Mouse (Mus musculus): ENCODE results near the gene Ifit3.
"Not testable (repeated sequence)": the region's sequence is repeated elsewhere in the genome, so short reads cannot be mapped to it uniquely, and the experiment has no call there.

Ifit3 gene

DNA sequence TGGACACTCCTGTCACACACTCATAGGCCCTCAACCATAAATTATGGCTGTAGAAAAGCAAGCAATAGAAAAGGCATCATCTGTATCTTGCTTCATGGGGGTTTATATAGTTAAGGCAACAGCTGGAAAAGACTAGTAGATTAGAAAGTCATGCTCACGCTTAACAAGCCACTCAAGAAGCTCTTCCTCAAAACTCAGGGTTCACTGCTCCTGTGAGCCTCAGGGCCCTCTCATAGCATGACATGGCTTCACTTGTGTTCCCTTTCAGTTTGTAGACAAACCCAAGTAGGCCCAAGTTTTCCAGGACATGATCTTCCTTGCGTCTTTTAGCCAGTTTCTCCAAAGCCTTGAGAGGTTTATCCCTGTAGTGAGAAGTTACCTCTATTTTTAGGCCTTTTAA is 10.1 kb downstream of the Ifit3 start:
- DNase-seq, result no peak

DNA sequence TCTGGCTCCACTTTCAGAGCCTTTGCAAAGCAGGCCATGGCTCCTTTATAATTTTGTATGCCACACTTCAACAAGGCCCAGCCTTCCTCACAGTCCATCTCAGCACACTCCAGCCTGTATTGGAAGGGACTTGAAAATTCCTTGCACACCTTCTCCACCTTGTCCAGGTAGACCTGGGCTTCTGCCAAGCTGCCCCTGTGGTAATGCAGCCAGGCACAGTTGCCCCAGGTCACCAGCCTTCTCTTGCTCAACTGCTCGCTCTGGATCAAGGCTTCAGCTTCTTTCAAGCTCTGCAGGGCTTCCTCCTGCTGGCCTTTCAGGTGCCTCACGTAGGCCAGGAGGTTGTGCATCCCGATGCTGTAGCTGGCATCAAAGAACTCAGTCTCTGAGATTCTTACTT is 11.2 kb downstream of the Ifit3 start:
- not testable (repeated sequence) for DNase-seq

DNA sequence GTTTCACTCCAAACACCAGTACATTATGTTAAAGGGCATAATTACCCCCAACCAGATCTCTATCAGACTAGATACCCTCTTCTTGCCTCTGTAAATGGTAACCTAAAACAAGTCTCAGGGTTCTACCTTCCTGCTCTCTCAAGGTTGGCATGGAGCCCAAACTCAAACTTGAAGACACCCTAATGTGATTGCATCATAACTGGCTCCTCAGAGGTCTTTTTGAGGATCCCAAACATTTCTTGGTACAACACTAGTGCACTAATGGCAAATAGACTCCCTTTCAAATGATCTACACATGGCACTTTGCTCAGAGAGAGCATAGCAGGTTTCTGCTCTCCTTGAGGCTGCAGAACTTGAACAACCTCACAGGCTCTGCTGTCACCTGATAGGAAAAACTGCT is 13.5 kb downstream of the Ifit3 start:
- no peak for DNase-seq

- DNase-seq, result no peak
Observed at GRCm38 (mm10) chr19:34598341-34598740, 15.0 kb downstream of the Ifit3 start.

DNA sequence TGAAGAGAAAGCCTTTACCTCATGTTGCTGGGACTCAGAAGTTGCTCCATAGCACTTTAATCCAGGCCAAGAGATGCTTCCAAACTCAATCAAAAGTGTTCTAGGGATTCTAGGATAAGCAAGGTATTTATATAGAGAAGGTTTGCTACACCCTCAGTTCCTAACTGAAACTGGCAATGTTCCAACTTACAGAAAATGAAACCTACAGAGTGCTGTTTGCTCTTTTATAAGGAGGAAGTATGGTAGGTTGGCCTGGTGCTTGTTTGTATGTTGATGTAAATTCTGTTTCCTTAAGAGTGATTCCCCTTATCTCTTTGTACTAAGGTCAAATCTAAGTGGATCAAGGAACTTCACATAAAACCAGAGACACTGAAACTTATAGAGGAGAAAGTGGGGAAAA is 15.9 kb downstream of the Ifit3 start:
- DNase-seq, result not testable (repeated sequence)

GRCm38 (mm10) chr19:34601888-34602287 is 18.6 kb downstream of the Ifit3 start, which contains the start of gene Ifit1bl1:
TSS of gene Ifit1bl1 (minus strand) at chr19:34601956.
- not testable (repeated sequence) for DNase-seq

DNA sequence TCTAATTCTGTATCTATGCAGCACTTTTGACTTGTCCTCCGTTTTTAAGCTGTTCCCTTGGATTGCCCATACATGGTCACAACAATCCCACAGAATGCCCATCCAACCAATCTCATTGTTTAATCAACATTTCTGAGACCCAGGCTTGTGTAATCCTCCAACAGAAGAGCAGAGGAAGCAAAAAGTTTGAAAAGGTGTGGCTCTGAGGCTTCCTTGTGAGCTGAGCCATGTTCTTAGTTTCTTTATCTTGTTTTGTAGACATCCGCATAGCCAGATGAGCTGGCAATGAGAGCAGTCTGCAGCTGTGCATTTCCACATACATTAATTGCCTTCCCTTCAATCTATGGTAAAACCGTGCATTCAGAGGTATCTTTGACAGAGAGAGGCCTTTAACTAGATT is 22.1 kb downstream of the Ifit3 start:
- DNase-seq, result no peak

DNA sequence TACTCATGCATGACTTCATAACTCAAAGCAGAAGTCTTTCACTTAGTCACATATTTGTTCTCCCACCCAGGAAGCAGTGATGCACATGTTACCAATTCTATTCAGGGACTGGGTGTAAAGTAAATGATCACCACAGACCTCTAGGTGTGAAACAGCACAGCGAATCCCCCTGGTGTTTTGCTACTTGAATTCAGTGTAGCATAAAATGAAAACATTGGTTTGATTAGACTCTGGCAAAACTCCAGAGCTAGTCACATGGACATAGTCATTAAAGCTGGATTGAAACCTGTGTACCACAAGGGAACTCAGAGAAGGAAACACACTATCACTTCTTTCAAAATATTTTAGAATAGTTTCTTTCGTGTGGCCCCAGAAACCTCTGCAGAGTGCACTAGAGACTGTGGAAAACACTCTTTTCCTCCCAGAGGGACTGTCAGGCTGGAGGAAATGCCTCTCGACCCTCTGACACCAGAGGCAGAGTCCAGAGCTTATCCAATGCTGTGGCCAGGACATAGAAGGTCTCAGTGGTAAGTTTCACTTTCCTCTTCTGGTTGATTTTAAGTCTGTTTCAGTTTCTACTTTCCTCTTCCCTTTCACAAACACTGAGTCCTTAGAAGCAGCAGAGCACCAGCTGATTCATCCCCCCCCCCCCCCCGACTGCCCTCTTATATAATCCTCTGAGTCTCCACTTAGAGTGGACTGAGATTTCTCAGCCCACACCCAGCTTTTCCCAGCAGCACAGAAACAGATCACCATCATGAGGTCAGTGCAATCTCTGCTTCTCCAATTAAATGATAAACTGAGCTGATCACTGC is 24.1 kb downstream of the Ifit3 start, which contains the start of gene Ifit3b:
Ifit3b (plus strand) TSS at position 734 of the 815 bp plus-strand sequence.
- DNase-seq, result peak; percentile 16

DNA sequence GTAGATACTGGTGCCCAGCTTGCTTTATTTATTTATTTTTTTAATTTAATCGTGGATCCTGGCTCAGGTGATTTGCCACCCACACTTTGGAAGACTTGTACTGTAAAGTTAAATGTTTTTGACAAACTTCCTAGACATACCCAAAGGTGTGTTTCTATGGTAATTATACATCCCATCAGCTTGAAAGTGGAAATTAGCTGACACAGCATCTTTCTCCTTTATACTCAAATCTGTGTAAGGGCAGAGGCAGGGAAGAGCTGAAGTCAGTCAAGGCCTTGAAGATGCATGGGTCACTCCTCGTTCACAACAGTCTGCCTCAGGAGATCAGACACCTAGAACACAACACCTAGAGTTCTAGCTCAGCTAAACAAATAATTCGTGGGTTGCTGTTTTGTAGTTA is 26.8 kb downstream of the Ifit3 start:
- DNase-seq, result not testable (repeated sequence)

GRCm38 (mm10) chr19:34612243-34613001 is 29.1 kb downstream of the Ifit3 start:
- DNase-seq, result not testable (repeated sequence)

DNA sequence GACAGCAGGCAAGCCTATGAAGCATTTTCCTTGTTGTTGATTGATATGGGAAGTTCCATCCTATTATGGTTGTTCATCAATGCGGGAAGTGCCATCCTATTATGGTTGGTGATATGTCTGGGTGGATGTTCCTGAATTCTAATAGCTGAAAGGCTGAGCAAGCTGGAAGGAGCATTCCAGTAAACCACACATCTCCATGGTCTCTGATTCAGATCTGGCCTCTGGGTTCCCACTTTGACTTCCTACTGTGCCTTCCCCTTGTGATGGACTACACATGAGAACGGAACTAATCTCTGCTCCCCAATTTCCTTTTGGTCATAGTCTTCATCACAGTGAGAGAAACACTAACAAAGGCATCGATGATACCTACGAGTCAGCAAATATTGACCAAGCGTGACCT is 37.5 kb downstream of the Ifit3 start:
- no peak for DNase-seq

- DNase-seq, result no peak
Observed at GRCm38 (mm10) chr19:34623781-34624180, 40.5 kb downstream of the Ifit3 start.

DNA sequence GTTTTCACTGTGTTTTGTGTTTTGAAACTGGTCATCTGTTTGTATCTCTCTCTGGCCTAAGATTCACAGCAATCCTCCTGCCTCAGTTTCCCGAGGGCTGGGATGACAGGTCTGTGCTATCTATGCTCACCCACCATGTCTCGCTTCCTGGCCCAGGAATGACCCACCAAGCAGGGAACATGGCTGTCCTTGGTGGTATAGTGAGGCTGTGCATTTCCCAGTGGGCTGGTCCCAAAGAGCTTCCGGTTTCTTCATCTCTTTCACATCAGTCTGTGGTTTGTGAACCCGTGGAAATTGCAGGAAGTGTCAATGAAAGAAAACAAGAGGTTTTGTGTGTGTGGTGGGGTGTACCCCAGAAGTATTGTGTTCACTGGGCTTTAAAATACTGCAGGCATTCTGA is 41.3 kb downstream of the Ifit3 start:
- DNase-seq, result no peak

DNA sequence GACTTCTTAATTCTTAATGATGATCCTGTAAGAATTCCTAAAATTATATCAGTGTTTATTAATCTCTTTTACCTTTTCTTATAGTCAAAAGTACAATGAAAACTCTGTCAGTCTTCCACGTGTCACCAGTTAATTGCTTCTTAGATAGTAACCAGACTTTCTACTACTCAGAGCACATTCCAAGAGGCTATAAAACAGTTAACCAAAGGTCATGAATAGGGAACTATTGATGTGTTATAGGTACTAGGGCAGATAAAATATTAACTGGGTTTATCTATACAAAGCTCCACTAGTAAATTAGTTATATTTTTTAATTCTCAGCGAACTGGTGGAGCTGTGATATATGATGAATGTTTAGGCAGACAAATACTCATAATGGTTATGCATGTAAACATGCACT is 44.2 kb downstream of the Ifit3 start:
- no peak for DNase-seq

DNA sequence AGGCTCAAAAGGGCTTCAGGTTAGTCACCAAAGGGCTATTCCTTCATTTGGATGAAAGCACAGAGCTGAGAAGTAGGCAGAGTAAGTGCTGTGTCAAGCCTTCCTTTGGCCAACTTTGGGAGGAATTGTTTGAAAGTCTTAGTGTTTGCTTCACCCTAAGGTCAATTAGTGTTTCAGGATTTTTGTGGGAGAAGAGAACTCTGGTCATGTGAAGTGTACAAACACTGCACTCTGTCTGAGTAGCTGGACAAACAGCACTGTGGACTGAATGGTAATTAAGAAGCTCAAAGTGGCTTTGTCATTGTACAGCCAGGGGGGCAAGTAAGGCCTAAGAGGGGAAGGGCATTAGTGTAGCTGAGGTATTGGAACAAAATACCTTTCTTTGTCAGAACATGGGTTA is 48.2 kb downstream of the Ifit3 start:
- no peak for DNase-seq

DNA sequence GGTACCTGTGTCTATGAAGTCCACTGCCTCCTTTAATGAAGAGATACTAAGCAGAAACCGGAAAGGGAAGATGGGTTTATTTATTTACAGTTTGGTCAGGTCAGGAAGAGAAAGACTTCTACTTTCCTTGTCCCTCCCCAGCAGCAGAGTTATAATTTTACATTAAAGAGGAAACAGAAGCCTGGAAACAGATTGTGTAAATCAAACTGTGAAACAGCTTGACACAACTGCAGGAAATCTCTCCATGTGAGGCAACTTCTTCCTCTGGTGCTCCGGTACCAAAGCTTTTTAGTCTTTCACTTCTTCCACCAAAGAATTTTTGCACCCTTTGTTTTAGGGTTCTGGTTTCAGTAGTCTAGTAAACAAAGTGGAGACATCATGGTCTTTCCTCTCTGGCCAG is 50.2 kb downstream of the Ifit3 start:
- DNase-seq, result no peak

GRCm38 (mm10) chr19:34636933-34637557 is 53.7 kb downstream of the Ifit3 start:
- DNase-seq, result peak; percentile 60
